Mouse (Mus musculus): ENCODE measurements around the gene Calhm4. TPM values are rescaled to one million over a fixed set of nuclear protein-coding genes. Genes with fewer than 3 reads are reported as not detected.

The Calhm4 gene
- polyA plus RNA-seq, 1 experiment from 2014 or later = 0.07 TPM

Other genes starting within 250 kb of the Calhm4 start
- gene Sult3a1, start 186.6 kb downstream of the Calhm4 start, polyA plus RNA-seq (2015; fragmentation: Nextera tagmentation; extraction: Ambion mirVana) = not detected in 2 replicates
- gene Rsph4a, start 139.2 kb downstream of the Calhm4 start, polyA plus RNA-seq (2015; fragmentation: Nextera tagmentation; extraction: Ambion mirVana) = 0.03 and 0.05 TPM in 2 replicates
- 26.3 and 28.2 TPM in 2 replicates for gene Zup1, start 93.0 kb downstream of the Calhm4 start, polyA plus RNA-seq (2015; fragmentation: Nextera tagmentation; extraction: Ambion mirVana)
- gene Rwdd1, start 24.7 kb downstream of the Calhm4 start, polyA plus RNA-seq (2015; fragmentation: Nextera tagmentation; extraction: Ambion mirVana) = 150 and 151 TPM in 2 replicates
- 0.10 TPM in 1 of 2 replicates, not detected in the other for gene Trappc3l, start 6.7 kb downstream of the Calhm4 start, polyA plus RNA-seq (2015; fragmentation: Nextera tagmentation; extraction: Ambion mirVana)
- gene Calhm5, start 52.2 kb upstream of the Calhm4 start, polyA plus RNA-seq (2015; fragmentation: Nextera tagmentation; extraction: Ambion mirVana) = 0.10 and 0.14 TPM in 2 replicates
- 9.2 and 9.8 TPM in 2 replicates for gene Calhm6, start 83.7 kb upstream of the Calhm4 start, polyA plus RNA-seq (2015; fragmentation: Nextera tagmentation; extraction: Ambion mirVana)
- gene Dse, start 163.4 kb upstream of the Calhm4 start, polyA plus RNA-seq (2015; fragmentation: Nextera tagmentation; extraction: Ambion mirVana) = 5.1 and 5.5 TPM in 2 replicates
- gene Tspyl1, start 237.9 kb upstream of the Calhm4 start, polyA plus RNA-seq (2015; fragmentation: Nextera tagmentation; extraction: Ambion mirVana) = 77.6 and 82.6 TPM in 2 replicates

Data from thymus, postnatal 0 days (tissue).